Mouse (Mus musculus) lung, adult 2 months (tissue): ENCODE measurements around the gene Pam. TPM values are rescaled to one million over a fixed set of nuclear protein-coding genes. Genes with fewer than 3 reads are reported as not detected.
A peak's percentile ranks its signal among the peaks of the same experiment; 100 is the strongest.

Source experiments
- DNase-seq: peaks from one replicate; pipeline ENCODE4 v3.0.0; 2022
- H3K4me1 ChIP-seq: fragments of 200-500 bp; 2 replicates; pipeline ENCODE4 v1.6.1; 2011; ENCODE audit warnings: low read length; ENCODE audit not compliant: control insufficient read depth, insufficient read depth
- H3K4me3 ChIP-seq: fragments of 200-500 bp; replicated peaks from 2 replicates; pipeline ENCODE3; 2011; ENCODE audit warnings: low read depth, mild to moderate bottlenecking, control low read depth, low read length; ENCODE audit errors: extremely low read depth
- CTCF ChIP-seq: fragments of 200-500 bp; IDR thresholded peaks from 2 replicates; pipeline ENCODE4 v1.5.1; 2011; ENCODE audit warnings: mild to moderate bottlenecking, low read length, control low read depth; ENCODE audit not compliant: insufficient read depth
- POLR2A ChIP-seq: fragments of 200-500 bp; IDR thresholded peaks from 2 replicates; pipeline ENCODE4 v1.6.1; 2011; ENCODE audit warnings: low read depth, mild to moderate bottlenecking, control low read depth, low read length, borderline replicate concordance; ENCODE audit errors: extremely low read depth
- WGBS: fragments of 180-500 bp; shearing (Covaris S2); methylation state at CpG from one replicate; pipeline ENCODE4 v1.1.7; 2018; 5-methylcytosine and 5-hydroxymethylcytosine counted together
- polyA plus RNA-seq: library from polyadenylated mRNA; depleted of rRNA; stranded (reverse); fragments of >200 nt; gene quantifications from 2 replicates; pipeline ENCODE4 v1.2.3, GENCODE M21; 2012

Pam gene
- polyA plus RNA-seq, 1 experiment = 231 TPM

DNA sequence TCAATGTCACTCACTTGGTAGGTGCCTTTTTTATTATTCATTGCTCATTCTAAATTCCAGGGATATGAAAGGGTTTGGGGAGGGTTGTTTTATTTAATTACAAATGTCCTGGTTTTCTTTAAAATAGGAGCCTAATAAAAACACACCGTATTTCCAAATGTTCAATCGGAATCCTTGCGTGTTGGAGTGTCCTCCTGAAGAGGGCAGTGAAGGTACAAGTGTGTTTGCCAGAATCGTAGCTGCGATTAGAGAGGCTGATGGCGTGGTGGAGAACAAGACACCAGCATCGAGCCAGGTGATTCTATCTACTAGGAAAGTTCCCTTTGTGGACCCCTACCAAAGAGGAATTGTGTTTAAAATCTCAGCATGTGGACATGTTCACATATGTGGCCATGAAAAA is 310.5 kb downstream of the Pam start:
- TF ChIP-seq CTCF (no peak), POLR2A (no peak)
- no peaks in the 10 kb centered on the region for H3K4me1 ChIP-seq
- DNase-seq = no peak
- no peak overlapping the region for H3K4me3 ChIP-seq
- 69% methylated on average over 7 of the region's 7 CpGs for WGBS

GRCm38 (mm10) chr1:97781674-97782073 is 313.8 kb downstream of the Pam start:
- no peak for TF ChIP-seq CTCF
- TF ChIP-seq POLR2A = no peak
- no peak overlapping the region for H3K4me3 ChIP-seq
- 92% methylated on average over 7 of the region's 7 CpGs for WGBS
- no peaks in the 10 kb centered on the region for H3K4me1 ChIP-seq
- DNase-seq = no peak

DNA sequence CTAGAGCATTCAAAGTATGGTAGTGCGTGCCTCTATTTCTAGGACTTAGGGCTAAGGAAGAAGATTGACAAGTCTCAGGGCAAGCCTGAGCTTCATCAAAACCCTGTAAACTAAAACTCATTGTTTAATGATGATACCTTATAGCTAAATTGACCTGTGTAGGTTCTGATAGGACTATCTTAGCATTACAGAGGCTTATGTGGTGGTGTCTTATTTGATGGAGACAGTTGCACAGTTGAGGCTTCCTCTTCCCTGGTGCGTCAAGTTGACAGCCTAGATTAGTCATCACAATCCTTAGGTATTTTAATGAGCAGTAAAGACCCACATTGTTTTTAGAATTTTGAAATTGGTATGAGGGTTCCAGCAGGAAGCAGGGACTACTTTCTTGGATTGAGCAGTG is 321.5 kb downstream of the Pam start:
- no peak for TF ChIP-seq CTCF
- no peak for TF ChIP-seq POLR2A
- H3K4me3 ChIP-seq = no peak overlapping the region
- no peak for DNase-seq
- WGBS = 94% methylated on average over 2 of the region's 2 CpGs
- H3K4me1 ChIP-seq = no peaks in the 10 kb centered on the region; the same call in 1 of the 2 replicates

DNA sequence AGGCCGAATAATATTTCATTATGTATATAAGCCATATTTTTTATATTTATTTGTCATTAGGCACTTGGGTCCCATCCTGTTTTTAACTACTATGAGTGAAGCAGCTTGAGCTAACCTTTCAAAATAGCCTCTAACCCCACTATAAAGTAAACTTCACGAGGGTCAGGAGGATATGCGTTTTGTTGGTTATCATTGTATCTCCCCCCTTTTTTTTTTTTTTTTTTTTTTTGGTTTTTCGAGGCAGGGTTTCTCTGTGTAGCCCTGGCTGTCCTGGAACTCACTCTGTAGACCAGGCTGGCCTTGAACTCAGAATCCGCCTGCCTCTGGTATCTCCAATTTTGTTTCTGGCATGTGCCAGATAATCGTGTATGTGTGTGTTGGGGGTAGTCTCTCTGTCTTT is 322.1 kb downstream of the Pam start:
- no peaks in the 10 kb centered on the region; the same call in 1 of the 2 replicates for H3K4me1 ChIP-seq
- H3K4me3 ChIP-seq = no peak overlapping the region
- DNase-seq = no peak
- 79% methylated on average over 6 of the region's 6 CpGs for WGBS
- no peak for TF ChIP-seq POLR2A
- no peak for TF ChIP-seq CTCF

DNA sequence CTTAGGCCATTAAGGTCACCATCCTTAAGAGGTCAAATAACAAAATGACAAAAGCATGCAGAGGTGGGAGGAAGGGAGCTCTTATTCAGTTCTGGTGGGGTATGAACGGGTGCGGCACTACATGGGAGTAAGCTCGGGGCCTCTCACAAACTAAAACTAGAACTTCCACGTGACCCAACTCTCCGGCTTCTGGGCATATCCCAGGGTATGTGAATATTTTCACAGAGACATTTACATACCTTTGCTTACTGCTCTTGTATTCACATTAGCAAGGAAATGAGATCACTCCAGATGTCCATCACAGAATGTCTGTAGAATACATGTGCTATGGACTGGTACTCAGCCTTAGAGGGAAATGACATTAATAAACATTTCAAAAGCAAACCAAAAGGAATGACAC is 323.7 kb downstream of the Pam start:
- H3K4me1 ChIP-seq = no peaks in the 10 kb centered on the region; the same call in 1 of the 2 replicates
- 90% methylated on average over 5 of the region's 5 CpGs for WGBS
- no peak for TF ChIP-seq CTCF
- no peak for TF ChIP-seq POLR2A
- DNase-seq = no peak
- no peak overlapping the region for H3K4me3 ChIP-seq

- Histone ChIP-seq H3K4me1 (no peaks in the 10 kb centered on the region; the same call in 1 of the 2 replicates), H3K4me3 (peak overlapping the region; percentile 10)
- TF ChIP-seq CTCF = no peak
- no peak for TF ChIP-seq POLR2A
- 44% methylated on average over 7 of the region's 7 CpGs for WGBS
- no peak for DNase-seq
Observed at GRCm38 (mm10) chr1:97771118-97771517, 324.3 kb downstream of the Pam start.

DNA sequence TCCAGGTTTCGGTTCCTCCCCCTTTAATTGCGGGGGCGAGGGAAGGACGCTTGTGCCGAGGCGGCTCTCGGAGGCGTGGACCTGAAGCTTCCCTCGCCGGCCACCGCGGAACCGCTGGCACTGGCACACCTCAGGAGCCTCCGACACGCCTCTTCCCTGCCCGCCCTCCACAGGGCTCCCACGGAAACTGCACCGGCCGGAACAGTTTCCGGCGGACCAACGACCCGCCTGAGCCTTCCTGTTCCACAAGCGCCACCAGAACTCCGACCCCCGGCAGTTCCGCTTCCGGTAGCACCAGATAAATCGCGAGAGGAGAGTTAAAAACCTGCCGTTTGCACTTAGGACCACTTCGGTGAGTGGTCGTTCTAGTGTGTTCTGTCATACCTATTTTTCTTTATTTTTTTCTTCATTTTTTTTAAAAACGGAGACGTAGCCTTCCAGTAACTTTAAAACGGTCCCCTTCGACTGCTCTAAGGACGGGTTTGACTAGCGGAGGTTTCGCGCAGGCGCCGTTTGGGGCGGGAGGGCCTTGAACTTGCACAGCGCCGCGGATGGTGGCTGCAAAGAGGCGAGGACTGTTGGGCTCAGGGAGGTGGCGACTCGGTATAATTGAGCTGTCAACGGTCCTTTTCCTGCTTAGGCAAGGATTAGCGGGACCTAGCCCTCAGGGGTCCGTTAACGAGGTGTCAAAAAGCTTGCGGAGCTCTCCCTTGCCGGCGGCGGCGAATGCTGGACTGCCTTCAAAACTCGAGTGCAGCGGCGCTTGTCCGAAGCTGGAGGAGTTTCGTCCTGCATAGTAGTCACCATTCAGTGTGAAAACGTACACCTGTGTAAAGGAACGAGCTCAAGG is 325.3 kb downstream of the Pam start, which contains the start of the genes Gin1 and Ppip5k2:
Gene Gin1, plus strand, starts transcription at position 269 of the 850 bp plus-strand sequence.
Gene Ppip5k2, minus strand, starts transcription at position 508 of the 850 bp plus-strand sequence.
- Histone ChIP-seq H3K4me3 (peak within 1 kb of the TSS; percentile 96), H3K4me1 (no peaks in the 10 kb centered on the region; the same call in 1 of the 2 replicates)
- under 1% methylated on average over 66 of the region's 66 CpGs for WGBS
- DNase-seq = peak; percentile 92
- peak; percentile 77; the same call in 1 of the 2 replicates for TF ChIP-seq POLR2A
- 0 out of 2 replicates have a peak, but pooled peaks have one; percentile 20 for TF ChIP-seq CTCF

DNA sequence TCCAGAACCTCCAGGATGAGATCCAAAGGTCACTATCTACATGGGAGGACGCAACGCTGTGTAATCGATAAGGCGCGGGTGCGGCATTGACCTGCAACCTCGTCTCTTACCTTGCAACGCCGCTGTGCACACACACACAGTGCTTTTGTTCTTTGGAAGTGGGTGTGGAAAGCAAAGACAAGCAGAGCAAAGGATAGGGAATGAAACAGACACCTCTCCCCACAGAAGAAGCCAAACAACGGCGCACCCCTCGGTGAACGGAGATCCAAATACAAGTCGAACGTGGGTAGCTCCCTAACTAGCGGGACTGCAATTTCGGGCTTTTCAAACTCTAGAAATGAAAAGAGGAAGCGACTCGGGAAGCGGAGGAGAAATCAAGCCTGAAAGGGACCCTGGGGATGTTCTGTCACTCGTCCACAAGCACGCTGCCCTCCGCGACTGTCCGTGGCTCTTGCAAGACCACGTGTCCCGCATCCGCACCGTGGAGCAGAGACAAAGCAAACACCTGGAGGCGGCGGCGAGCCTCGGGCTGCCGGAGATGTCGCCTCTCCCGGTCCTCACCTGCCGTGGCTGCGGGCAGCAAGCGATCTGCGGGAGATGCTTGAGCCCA is 326.0 kb downstream of the Pam start:
- WGBS = under 1% methylated on average over 40 of the region's 40 CpGs
- TF ChIP-seq POLR2A (no peak), CTCF (no peak)
- peak overlapping the region; percentile 96 for H3K4me3 ChIP-seq
- H3K4me1 ChIP-seq = no peaks in the 10 kb centered on the region; the same call in 1 of the 2 replicates
- peak; percentile 36 for DNase-seq

DNA sequence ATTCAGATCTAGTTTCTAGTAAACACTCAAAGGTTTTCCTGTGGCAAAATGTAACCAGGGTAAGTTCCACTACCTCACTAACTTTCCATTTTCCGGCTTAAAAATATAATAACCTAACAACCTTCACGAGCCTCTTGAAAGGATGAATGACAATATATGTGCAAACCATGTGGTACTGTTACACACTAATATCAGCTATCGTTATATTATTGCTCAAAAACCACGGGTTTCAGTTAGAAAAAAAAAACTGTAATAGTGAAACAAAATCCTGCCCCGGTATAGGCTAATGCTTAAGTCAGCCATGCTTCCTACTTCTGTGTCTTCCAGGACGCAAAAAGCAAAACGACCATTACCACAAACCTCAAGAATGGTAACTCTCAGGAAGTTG is 326.5 kb downstream of the Pam start:
- WGBS = 4% methylated on average over 7 of the region's 7 CpGs
- TF ChIP-seq POLR2A (no peak), CTCF (no peak)
- Histone ChIP-seq H3K4me1 (no peaks in the 10 kb centered on the region; the same call in 1 of the 2 replicates), H3K4me3 (peak overlapping the region; percentile 96)
- DNase-seq = no peak
